Mouse (Mus musculus): ENCODE data around the gene C4bp. TPM values are rescaled to one million over a fixed set of nuclear protein-coding genes. Genes with fewer than 3 reads are reported as not detected.
"Not testable (repeated sequence)": the region's sequence is repeated elsewhere in the genome, so short reads cannot be mapped to it uniquely, and the experiment has no call there.

Gene C4bp
- polyA plus RNA-seq, 1 experiment = not detected

DNA sequence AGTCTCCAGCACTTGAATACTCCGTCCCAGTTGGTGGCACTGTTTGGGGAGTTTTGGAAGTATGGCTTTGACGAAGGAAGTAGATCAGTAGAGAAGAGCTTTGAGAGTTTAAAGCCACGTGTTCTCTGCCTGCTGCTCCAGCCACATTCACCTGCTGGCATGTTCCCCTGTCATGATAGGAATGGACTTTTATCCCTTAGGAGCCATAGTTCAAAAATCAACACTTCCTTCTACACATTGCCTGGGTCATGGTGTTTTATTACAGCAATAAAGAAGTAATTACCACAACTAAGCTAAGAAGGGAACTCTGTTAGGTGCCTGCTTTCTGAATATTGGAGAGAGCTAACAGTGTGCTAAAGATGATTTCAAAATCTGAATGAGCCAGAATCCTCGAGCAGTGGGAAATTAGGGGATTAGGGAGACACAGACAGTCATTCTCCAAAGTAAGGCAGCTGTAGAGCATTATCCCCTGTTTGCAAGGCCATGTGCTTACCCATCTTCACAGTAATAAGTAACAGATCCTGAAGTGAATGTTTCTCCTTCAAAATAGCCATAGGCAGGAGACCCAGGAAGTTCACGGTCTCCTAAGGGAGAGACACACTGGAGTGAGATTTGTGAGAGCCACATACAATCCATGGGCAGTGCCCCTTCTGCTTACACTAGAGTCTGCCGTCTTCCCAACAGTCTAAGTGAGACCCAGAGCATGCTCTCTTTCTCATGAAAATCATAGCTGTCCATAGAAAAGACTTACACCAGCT, 20.4 kb upstream of the C4bp start:
- no peak for DNase-seq
- 79% methylated on average over 6 of the region's 6 CpGs for WGBS
- no peak for TF ChIP-seq CTCF (IDR thresholded peaks at IDR 0.05; ENCODE audit: borderline replicate concordance, insufficient read depth, low read depth, low read length)
- TF ChIP-seq POLR2A (IDR thresholded peaks at IDR 0.05; ENCODE audit: borderline replicate concordance, insufficient read depth, low read length) = no peak
- Histone ChIP-seq H3K27me3 (ENCODE audit: control insufficient read depth, insufficient read depth, low read length) (no peaks in the 10 kb centered on the region), H3K27ac (ENCODE audit: insufficient read depth, low read length) (no peak overlapping the region), H3K4me1 (ENCODE audit: control insufficient read depth, insufficient read depth, low read length) (no peaks in the 10 kb centered on the region), H3K4me3 (replicated peaks; ENCODE audit: insufficient read depth, low read depth, low read length) (no peak overlapping the region)

DNA sequence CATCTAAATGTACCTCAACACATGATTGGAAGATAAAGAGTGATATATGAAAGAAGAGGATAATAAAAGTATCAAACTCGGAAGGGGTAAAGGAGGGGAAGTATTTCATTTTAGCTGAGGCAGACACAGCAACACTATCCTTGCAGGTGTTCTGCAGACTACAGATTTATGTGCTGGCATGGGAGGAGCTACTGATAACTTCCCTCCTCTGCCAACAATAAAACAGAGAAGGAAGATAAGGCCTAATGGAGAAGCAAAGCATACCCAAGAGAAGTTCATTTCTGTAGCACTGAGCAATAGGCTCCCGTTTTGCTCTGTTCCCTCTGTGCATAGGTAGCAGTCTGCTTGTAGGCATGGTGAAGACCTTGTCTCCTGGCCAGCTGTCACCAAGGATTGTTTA, 19.6 kb upstream of the C4bp start:
- Histone ChIP-seq H3K4me3 (replicated peaks; ENCODE audit: insufficient read depth, low read depth, low read length) (no peak overlapping the region), H3K27ac (ENCODE audit: insufficient read depth, low read length) (no peak overlapping the region), H3K4me1 (ENCODE audit: control insufficient read depth, insufficient read depth, low read length) (no peaks in the 10 kb centered on the region), H3K27me3 (ENCODE audit: control insufficient read depth, insufficient read depth, low read length) (no peaks in the 10 kb centered on the region)
- DNase-seq = no peak
- WGBS = 83% methylated on average over 2 of the region's 2 CpGs
- TF ChIP-seq CTCF (IDR thresholded peaks at IDR 0.05; ENCODE audit: borderline replicate concordance, insufficient read depth, low read depth, low read length) (no peak), POLR2A (IDR thresholded peaks at IDR 0.05; ENCODE audit: borderline replicate concordance, insufficient read depth, low read length) (no peak)

DNA sequence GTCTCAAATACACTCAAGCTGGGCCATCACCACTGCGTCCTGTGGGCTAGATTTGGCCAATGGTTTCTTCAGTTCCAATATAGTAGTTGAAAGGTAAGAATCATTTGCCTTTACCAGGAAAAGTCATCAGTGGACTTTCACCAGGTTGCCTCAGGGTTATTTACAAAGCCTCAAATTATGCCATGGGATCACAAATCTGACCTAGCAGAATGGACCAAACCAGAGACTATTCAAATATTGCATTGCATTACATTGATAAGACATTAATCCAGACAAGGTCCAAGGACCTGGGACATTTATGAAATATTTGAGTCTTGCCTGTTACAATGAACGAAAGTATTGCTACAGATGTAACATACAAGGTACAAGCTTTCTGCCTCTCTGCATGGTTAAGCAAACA, 17.1 kb upstream of the C4bp start:
- no peak for DNase-seq
- Histone ChIP-seq H3K27ac (ENCODE audit: insufficient read depth, low read length) (no peak overlapping the region), H3K4me1 (ENCODE audit: control insufficient read depth, insufficient read depth, low read length) (no peaks in the 10 kb centered on the region), H3K27me3 (ENCODE audit: control insufficient read depth, insufficient read depth, low read length) (no peaks in the 10 kb centered on the region), H3K4me3 (replicated peaks; ENCODE audit: insufficient read depth, low read depth, low read length) (no peak overlapping the region)
- 92% methylated on average over 2 of the region's 2 CpGs for WGBS
- TF ChIP-seq POLR2A (IDR thresholded peaks at IDR 0.05; ENCODE audit: borderline replicate concordance, insufficient read depth, low read length) = no peak

DNA sequence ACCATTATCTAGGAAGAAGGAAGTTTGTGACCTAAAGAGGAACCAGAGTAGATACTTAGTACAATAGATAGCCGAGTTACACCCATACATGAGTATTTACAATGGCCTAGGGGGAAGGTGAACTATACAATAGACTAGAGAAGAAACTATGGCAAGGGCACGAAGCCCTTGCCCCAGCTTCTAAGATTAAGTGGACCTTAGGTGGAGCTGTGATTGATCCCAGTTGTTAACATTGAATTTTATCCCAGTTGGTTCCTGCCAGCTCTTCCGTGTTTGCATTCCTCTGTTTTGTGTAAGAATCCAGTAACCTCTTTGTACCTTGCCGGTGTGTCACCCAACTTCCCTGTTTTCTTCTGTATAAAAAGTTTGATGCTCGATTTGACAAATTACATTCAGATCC, 2.1 kb upstream of the C4bp start:
- not testable (repeated sequence) for H3K4me3 ChIP-seq (replicated peaks; ENCODE audit: insufficient read depth, low read depth, low read length); DNase-seq; H3K27ac ChIP-seq (ENCODE audit: insufficient read depth, low read length); H3K27me3 ChIP-seq (ENCODE audit: control insufficient read depth, insufficient read depth, low read length); H3K4me1 ChIP-seq (ENCODE audit: control insufficient read depth, insufficient read depth, low read length)
- WGBS = 90% methylated on average over 5 of the region's 5 CpGs

DNA sequence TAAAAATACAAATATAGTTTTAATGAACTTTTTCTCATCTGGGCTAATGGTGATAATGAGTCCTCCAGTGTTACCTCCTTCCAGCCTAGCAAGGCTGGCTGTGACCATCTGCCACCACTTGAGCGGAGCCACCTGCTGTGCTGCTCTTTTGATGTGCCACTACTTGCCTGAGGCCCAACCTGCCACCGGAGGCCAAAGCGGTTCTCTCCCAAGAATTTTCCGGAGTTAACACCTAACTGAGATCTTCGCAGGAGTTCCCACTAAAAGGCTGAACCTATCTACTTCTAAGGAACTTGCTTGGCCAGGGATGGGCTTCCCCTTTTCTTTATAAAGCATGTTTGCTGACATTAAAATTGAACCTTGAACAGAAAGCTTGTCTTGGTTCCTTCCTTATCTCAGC, 1.8 kb downstream of the C4bp start:
- DNase-seq = peak; percentile 22 to 30
- not testable (repeated sequence) for H3K4me1 ChIP-seq (ENCODE audit: control insufficient read depth, insufficient read depth, low read length); H3K4me3 ChIP-seq (replicated peaks; ENCODE audit: insufficient read depth, low read depth, low read length); H3K27me3 ChIP-seq (ENCODE audit: control insufficient read depth, insufficient read depth, low read length); H3K27ac ChIP-seq (ENCODE audit: insufficient read depth, low read length)
- 12% methylated on average over 5 of the region's 5 CpGs for WGBS

DNA sequence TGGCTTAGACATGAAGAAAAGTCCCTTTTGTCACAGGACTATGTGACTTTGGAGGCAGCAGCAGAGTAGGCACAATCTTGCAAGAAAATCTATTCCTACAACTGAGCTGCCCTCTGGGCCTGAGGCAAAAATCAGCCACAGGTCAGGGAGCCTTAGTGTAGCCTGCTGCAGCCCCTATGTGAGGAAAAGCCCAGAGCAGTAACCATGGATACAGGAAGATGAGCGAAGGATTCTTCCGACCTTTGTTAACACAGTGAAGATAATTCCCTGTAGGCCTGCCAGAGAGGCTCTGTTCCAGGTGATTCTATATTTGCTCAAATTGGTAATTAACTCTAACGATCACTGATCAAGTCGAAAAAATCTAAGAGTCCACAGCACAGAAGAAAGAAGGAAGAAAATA, 17.3 kb downstream of the C4bp start:
- Histone ChIP-seq H3K4me1 (ENCODE audit: control insufficient read depth, insufficient read depth, low read length) (no peaks in the 10 kb centered on the region), H3K27ac (ENCODE audit: insufficient read depth, low read length) (no peak overlapping the region), H3K4me3 (replicated peaks; ENCODE audit: insufficient read depth, low read depth, low read length) (no peak overlapping the region), H3K27me3 (ENCODE audit: control insufficient read depth, insufficient read depth, low read length) (no peaks in the 10 kb centered on the region)
- 52% methylated on average over 4 of the region's 4 CpGs for WGBS
- TF ChIP-seq POLR2A (IDR thresholded peaks at IDR 0.05; ENCODE audit: borderline replicate concordance, insufficient read depth, low read length) (no peak), CTCF (IDR thresholded peaks at IDR 0.05; ENCODE audit: borderline replicate concordance, insufficient read depth, low read depth, low read length) (no peak)
- no peak for DNase-seq

DNA sequence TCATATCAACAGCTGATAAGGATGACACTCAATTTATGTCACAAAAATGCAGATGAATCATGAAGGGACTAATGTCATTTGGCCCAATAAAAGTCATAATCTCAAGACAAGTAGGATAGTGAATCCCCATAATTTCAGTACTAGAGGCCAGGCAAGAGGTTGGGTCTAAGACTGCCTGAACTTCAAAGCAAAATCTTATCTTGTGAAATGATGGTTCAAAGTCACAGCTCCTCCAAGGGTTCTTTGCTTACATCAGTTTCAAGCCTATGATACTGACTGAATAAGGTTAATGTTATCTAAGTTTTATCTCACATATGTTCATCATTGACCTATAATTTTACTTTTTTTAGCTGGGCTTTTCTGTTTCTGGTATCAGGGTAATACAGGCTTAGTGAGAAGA, 20.5 kb downstream of the C4bp start:
- Histone ChIP-seq H3K27me3 (ENCODE audit: control insufficient read depth, insufficient read depth, low read length) (no peaks in the 10 kb centered on the region), H3K27ac (ENCODE audit: insufficient read depth, low read length) (no peak overlapping the region), H3K4me3 (replicated peaks; ENCODE audit: insufficient read depth, low read depth, low read length) (no peak overlapping the region), H3K4me1 (ENCODE audit: control insufficient read depth, insufficient read depth, low read length) (no peaks in the 10 kb centered on the region)
- DNase-seq = no peak
- TF ChIP-seq POLR2A (IDR thresholded peaks at IDR 0.05; ENCODE audit: borderline replicate concordance, insufficient read depth, low read length) = no peak

DNA sequence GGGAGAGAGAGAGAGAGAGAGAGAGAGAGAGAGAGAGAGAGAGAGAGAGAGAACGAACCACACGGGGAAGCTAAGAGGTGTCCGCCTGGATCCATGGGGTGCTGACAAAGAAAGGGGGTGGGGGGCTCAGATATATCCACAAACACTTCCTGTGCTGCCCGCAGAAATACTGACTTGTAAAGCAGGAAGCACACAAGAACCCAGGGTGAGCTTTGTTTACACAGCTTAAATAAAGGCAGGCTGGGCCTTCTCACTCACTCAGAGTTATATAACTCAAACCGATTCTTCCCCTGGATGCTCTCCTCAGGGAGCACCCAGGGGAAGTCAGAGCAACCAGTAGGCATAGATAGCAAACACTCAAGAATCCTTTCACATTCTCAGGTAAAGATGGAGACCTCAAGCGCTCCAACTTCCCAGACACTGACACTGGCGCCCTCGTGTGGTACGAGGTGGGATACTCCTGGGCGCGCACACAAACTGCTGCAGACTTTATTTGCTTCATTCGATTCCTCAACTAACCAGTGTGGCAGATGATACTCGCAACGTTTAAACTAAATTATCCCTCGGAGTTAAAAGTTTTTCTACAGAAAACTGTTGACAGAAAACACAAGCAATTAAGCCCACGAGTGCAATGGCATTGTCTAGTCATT, 27.5 kb downstream of the C4bp start:
- Histone ChIP-seq H3K27me3 (ENCODE audit: control insufficient read depth, insufficient read depth, low read length) (no peaks in the 10 kb centered on the region), H3K4me1 (ENCODE audit: control insufficient read depth, insufficient read depth, low read length) (no peaks in the 10 kb centered on the region), H3K4me3 (replicated peaks; ENCODE audit: insufficient read depth, low read depth, low read length) (no peak overlapping the region), H3K27ac (ENCODE audit: insufficient read depth, low read length) (no peak overlapping the region)
- TF ChIP-seq CTCF (IDR thresholded peaks at IDR 0.05; ENCODE audit: borderline replicate concordance, insufficient read depth, low read depth, low read length) (peak; percentile 58), POLR2A (IDR thresholded peaks at IDR 0.05; ENCODE audit: borderline replicate concordance, insufficient read depth, low read length) (no peak)
- WGBS = 35% methylated on average over 16 of the region's 16 CpGs
- DNase-seq = peak; percentile 13 to 29

Measured in cerebellum, adult 2 months (tissue).